Mouse (Mus musculus) embryonic fibroblast, embryonic 13.5 days (primary cell): Measurements from ENCODE around the gene Atad2b.

ENCODE experiments used
- CTCF ChIP-seq: IDR thresholded peaks from 2 replicates; pipeline ENCODE4 v1.5.1; 2011; ENCODE audit warnings: mild to moderate bottlenecking, control low read depth, low read length, moderate library complexity, borderline replicate concordance; ENCODE audit not compliant: insufficient read depth
- POLR2A ChIP-seq: IDR thresholded peaks from 2 replicates; pipeline ENCODE4 v1.6.1; 2011; ENCODE audit warnings: low read depth, mild to moderate bottlenecking, control low read depth, low read length, moderate library complexity

DNA sequence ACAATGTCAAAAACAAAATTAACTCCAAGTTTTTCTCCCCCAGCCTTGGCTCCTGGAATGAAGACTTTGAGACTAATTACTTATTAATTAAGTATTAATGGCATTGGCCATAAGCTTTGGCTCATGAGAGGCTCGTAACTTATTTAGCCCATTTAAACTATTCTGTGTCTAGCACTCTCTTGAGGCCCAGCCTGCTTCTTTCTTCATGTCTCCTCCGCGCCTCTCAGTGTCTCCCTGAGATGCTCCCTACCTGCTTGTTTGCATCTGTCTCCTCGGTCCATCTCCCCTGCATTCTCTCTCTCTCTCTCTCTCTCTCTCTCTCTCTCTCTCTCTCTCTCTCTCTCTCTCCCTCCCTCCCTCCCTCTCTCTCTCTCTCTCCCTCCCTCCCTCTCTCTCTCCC is 164.3 kb downstream of the Atad2b start:
- TF ChIP-seq CTCF (no peak), POLR2A (no peak)
